Mouse (Mus musculus) bone marrow, adult 2 months (tissue): ENCODE results near the gene Tns3.

Experiments
- CTCF ChIP-seq: fragments of 200-500 bp; IDR thresholded peaks from 2 replicates; pipeline ENCODE4 v1.5.1; 2011; ENCODE audit warnings: low read length, control low read depth; ENCODE audit not compliant: control insufficient read depth, insufficient read depth
- POLR2A ChIP-seq: fragments of 200-500 bp; IDR thresholded peaks from 2 replicates; pipeline ENCODE4 v1.6.1; 2011; ENCODE audit warnings: low read depth, mild to moderate bottlenecking, control low read depth, low read length, borderline replicate concordance; ENCODE audit not compliant: control insufficient read depth

GRCm38 (mm10) chr11:8523344-8524126, 140.8 kb downstream of the Tns3 start:
- TF ChIP-seq CTCF (peak; percentile 76), POLR2A (no peak)
